Mouse (Mus musculus) layer of hippocampus, postnatal 25 days (tissue): ENCODE data around the gene Tmem196. TPM values are rescaled to one million over a fixed set of nuclear protein-coding genes. Genes with fewer than 3 reads are reported as not detected.

Experiments
- DNase-seq, 2 experiments: peaks; one replicate each; pipeline ENCODE4 v3.0.0; 2022; ENCODE audit warnings: mixed read lengths in 2 of 2, low spot score in 1 of 2; ENCODE audit errors: extremely low spot score in 1 of 2
- total RNA-seq, 2 experiments: library from RNA; stranded (reverse); gene quantifications; 2 replicates each; pipeline ENCODE4 v1.2.3; 2021

The Tmem196 gene
- 1 to 10 TPM; 8.3 to 9.3 TPM for total RNA-seq

DNA sequence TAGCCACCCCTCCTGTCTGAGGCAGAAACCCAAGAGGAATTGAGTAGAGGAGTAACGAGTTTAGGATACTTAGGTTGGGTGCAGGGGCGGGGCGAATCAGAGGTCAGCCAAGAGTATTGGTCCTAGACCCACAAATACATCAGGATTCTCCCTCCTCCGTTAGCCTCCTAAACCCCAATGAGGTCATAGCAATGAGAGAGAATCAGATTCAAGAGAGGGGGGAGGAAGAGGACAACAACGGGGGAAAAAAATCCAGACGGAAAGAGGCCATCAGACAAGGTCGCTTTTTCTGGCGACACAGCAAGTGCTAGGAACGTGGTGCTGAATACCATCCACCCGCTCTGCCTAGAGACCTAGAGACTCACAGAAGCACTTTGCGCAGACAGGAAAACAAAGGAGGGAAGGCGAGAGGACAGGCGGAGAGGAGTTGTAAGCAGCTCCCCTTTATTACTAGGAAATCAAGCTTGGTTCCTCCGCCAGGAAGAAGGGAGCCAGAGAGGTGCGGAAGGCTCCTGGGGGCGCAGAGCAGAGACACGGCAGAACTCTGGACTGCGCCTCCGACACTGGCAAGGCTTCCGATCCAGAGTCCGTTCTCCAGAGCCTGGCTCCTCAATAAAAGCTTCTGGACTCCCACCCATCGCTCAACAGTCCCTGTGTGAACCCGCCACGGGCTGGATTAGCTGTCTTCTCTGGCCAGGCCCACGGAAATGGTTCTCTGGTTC lies at the start of gene Tmem196:
TSS of gene Tmem196 (plus strand) at position 234 of the 722 bp plus-strand sequence.
- peak; percentile 17 for DNase-seq

DNA sequence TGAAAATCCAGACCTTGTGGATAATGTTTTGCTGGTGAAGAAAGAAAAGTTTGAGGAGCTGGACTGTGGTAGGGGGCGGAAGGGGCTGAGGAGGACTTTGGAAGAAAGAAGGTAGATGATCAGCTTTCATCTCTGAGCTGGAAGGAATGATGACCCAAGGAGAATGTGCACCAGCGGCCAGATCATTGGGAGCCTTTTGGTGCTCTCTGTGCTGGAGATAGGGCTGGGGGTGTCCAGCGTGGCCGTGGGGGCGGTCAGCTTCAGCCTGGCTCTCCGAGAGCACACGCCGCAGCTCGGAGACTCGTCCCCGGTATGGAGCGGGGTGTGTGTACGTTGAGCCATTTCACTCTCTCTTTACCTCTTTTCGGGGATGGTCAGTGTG lies 680 bp downstream of the Tmem196 start:
- DNase-seq: peak; percentile 9 to 13

DNA sequence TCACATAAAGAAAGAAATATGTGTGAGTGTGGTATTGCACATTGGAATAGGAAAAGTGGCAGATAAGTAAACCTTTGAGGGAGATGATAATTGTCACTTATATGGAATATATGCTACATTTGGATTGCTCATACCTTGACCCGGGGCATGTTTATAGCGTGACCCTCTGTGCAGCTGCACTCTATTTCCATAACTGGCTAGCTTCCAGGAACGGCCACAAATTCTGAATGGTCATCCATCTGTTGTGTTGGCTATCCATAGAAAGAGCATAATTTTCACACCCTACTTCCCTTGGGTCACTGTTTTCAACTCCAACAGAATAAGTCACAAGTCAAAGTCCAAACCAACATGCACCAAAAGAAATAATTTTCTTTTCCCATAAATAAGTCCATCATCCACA lies 11.4 kb downstream of the Tmem196 start:
- DNase-seq: no peak

DNA sequence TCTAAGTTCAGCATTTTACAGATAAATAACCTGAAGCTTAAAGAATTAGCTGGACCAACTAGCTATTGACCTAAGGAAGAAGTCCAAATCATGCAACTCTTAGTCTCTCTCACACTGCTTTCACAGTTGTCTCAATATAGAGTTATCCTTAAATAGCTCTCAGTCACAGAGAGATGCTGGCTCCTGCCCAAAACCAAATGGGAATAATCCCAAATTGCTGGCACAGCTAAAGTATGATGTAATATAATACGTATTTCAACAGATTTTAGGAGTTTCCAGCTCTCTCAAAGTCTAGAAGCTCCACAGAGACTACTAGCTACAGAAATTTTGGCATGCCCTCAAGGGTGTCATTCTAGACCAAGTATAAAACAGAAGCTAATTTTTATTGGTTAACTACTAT lies 15.1 kb downstream of the Tmem196 start:
- DNase-seq: peak in 1 of 2 experiments; percentile 40

DNA sequence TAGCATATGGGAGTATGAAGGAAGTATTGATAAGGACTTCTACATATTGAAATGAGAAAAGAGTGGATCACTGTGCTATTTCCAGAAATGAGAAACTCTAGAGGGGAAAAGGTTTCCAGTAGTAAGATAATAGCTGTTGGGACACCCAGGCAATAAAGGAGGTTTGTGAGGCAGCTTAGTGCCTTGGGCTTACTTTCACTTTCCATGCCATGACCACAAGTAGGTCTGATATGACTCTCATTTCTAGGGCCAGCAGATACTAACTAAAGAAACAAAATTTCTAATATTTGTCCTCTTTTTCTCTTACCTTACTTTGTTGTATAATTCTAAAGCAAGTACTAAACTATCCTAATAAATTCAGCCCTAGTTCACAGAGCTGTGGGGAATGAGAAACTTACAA lies 19.8 kb downstream of the Tmem196 start:
- DNase-seq: no peak

DNA sequence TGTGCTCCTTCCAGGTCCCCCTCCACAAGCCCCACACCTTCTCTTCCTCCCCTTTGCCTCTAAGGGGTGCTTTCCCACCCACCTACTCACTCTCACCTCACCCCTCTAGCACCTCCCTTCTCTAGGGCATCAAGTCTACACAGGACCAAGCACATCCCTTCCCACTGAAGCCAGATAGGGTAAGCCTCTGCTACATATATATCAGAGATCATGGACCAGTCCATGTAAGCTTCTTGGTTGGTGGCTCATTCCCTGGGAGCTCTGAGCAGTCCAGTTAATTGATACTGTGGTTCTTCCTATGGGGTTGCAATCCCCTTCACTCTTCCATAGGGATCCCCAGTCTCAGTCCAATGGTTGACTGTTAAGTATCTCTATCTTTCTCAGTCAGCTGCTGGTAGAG lies 24.4 kb downstream of the Tmem196 start:
- no peak for DNase-seq

DNA sequence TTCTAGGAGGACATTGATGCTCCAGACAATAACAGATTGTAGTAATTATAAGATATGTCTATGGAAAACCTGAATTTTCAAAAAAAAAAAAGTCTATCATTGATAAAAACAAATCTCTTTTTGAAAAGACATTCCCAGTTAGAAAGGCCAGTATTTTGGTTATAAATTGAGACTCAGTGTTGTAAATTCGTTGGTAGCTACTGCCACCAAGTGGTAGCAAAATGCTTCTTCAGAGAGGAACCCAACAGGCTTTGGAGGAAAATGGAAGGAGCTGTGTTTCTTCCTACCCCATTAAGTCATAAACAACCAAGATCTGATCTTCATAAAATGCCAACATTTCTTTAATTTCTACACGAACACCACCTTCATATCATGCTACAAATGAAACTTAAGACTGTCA lies 36.1 kb downstream of the Tmem196 start:
- peak in 1 of 2 experiments; percentile 56 for DNase-seq

DNA sequence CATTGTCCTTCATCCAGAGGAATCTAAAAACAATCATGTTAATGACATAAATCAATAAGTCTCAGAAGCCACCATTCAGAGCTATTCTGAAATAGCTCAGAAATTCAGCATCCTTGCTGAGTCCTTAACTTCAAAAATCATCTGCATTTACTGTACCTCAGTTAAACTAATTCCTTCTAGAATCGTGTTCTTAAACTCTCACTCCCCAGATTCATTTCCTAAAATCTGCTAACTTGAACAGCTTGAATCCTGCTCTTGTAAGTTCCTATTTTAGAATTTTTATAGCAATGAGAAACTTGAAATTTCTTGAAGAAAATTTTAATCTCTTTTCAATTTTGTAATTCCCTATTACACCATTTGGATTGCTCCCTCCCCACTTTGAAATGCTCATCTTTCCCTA lies 52.6 kb downstream of the Tmem196 start:
- no peak for DNase-seq

DNA sequence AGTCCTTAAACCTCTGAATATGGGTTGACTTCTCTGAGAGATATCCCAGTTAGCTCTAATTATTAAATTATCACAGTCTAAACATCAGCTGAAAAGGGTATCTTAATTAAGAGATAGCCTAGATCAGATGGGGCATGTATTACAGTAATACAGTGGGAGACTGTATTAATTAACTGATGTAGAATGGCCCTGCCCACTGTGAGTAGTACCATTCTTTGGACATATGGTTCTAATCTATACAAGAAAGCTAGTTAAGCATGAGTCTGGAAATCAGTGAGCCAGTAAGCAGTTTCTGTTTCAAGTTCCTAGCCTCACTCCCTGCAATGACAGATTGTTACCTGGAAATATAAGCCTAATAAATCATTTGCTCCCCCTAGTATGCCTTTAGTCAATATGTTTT lies 58.7 kb downstream of the Tmem196 start:
- no peak for DNase-seq

DNA sequence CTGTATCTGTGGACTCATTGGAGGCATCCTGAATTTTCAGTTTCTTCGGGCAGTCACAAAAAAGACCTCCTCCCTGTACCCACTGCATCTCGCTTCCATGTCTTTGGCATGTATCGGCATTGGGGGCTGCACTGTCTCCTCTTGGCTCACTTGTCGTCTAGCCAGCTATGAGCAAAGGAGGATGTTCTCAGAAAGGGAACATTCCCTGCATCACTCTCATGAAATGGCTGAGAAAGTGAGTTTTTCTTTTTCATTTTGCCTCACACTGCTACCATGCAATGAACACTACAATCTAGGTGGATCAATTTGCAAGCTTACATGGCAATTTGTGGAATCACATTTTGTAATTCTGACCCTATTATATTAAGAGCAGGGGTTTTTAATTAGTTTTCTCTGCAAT lies 69.1 kb downstream of the Tmem196 start:
- DNase-seq: no peak

DNA sequence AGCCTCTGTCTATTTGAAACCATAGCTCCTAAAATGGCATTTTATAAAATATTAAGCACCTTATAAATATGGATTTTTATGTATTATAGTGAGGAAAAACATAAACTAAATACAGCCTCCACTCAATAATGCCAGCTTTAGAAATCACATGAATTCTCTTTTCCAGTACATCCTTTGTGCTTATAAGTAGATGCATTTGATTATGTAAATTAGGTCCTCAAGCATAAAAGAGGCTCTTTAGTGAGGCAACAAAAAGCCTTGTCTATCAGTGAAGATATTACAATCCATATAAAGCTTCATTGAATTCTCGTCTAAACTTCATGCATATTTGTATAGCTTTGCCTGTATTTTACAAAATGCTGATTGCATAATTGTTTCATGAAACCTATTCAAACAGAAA lies 69.6 kb downstream of the Tmem196 start:
- no peak for DNase-seq

DNA sequence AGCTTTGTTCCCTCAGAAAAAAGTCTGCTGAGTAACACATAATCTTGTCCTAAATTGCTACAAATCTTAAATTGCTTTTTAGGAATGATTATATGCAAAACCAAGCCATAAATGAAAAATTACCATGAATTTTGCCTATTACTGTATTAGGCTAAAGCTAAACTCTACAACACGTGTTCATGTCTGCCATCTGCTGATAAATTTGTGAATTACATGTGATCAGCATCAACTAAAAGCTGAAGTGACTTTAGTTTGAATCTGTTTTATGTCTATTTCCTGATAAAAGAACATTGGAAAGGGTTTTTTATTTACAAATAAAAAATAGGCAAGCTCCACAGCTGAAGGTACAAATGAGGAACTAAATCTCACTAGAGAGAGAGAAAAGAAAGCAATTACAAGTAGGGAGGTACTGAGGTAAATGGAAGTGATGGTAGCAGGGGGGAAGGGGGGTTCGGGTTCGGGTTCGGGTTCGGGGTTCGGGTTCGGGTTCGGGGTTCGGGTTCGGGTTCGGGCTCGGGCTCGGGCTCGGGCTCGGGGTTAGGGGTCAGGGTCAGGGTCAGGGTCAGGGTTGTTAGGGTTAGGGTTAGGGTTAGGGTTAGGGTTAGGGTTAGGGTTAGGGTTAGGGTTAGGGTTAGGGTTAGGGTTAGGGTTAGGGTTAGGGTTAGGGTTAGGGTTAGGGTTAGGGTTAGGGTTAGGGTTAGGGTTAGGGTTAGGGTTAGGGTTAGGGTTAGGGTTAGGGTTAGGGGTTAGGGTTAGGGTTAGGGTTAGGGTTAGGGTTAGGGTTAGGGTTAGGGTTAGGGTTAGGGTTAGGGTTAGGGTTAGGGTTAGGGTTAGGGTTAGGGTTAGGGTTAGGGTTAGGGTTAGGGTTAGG lies 82.7 kb downstream of the Tmem196 start:
- peak in 1 of 2 experiments; percentile 67 for DNase-seq
